Mouse (Mus musculus) midbrain, embryonic 16.5 days (tissue): ENCODE data around the gene Pclaf. TPM values are rescaled to one million over a fixed set of nuclear protein-coding genes. Genes with fewer than 3 reads are reported as not detected.

Source experiments
- ATAC-seq: fragments of 200-750 bp; cut with Nextera tagmentation; 2 replicates; pipeline ENCODE4 v1.8.0; 2017; ENCODE audit warnings: moderate TSS enrichment
- H3K27ac ChIP-seq: fragments of 300-500 bp; sonication (generic); 2 replicates; pipeline ENCODE4 v1.5.1; 2014; ENCODE audit warnings: mild to moderate bottlenecking, low read length, mixed read lengths
- H3K27me3 ChIP-seq: fragments of 300-500 bp; sonication (generic); 2 replicates; pipeline ENCODE4 v1.6.1; 2014; ENCODE audit warnings: low read depth, low read length, mixed read lengths; ENCODE audit not compliant: control insufficient read depth, insufficient read depth
- H3K36me3 ChIP-seq: fragments of 300-500 bp; sonication (generic); 2 replicates; pipeline ENCODE4 v1.6.1; 2014; ENCODE audit warnings: mild to moderate bottlenecking, low read length, moderate library complexity, mixed read lengths; ENCODE audit not compliant: control insufficient read depth, insufficient read depth
- H3K4me1 ChIP-seq: fragments of 300-500 bp; sonication (generic); 2 replicates; pipeline ENCODE4 v1.6.1; 2014; ENCODE audit warnings: mild to moderate bottlenecking, low read length, mixed read lengths; ENCODE audit not compliant: control insufficient read depth, insufficient read depth
- H3K4me2 ChIP-seq: fragments of 300-500 bp; sonication (generic); 2 replicates; pipeline ENCODE4 v1.6.1; 2014; ENCODE audit warnings: mild to moderate bottlenecking, low read length, mixed read lengths
- H3K4me3 ChIP-seq: fragments of 300-500 bp; sonication (generic); 2 replicates; pipeline ENCODE4 v1.5.1; 2014; ENCODE audit warnings: low read depth, mild to moderate bottlenecking, low read length, moderate library complexity, mixed read lengths
- H3K9ac ChIP-seq: fragments of 300-500 bp; sonication (generic); 2 replicates; pipeline ENCODE4 v1.6.1; 2014; ENCODE audit warnings: low read depth, low read length, mixed read lengths
- H3K9me3 ChIP-seq: fragments of 300-500 bp; sonication (generic); replicated peaks from 2 replicates; pipeline ENCODE4 v1.6.1; 2014; ENCODE audit warnings: mild to moderate bottlenecking, low read length, mixed read lengths; ENCODE audit not compliant: control insufficient read depth, poor library complexity, severe bottlenecking
- WGBS: fragments of 180-500 bp; shearing (Covaris S2); extraction: QIAGEN DNeasy Blood & Tissue Kit; methylation state at CpG from one replicate; pipeline ENCODE4 v1.1.7; 2014; 5-methylcytosine and 5-hydroxymethylcytosine counted together
- polyA plus RNA-seq: library from polyadenylated mRNA; unstranded; fragments of >200 nt; fragmentation: Nextera tagmentation; extraction: Ambion mirVana; gene quantifications from 2 replicates; pipeline ENCODE4 v1.2.1, GENCODE M21; 2015

The Pclaf gene
- polyA plus RNA-seq, 1 experiment from 2014 or later = 13.7 TPM

DNA sequence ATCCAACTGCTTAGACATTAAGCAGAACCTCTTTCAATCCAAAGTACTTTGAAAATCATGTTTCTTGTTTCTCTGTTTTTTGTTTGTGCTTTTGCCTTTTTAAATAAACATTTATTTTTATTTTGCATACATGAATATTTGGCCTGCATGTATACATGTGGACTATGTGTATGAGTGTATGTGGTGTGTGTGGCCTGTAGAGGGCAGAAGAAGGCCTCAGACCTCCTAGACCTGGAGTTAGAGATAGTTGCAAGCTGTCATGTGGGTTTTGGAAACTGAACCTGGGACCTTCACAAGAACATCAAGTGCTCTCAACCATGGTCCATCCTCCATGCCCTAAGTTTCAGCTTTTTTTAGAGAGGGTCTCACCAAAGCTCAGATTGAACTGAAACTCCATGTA, 13.4 kb downstream of the Pclaf start:
- ATAC-seq = no peak
- H3K27ac ChIP-seq = no peak overlapping the region
- H3K27me3 ChIP-seq = no peaks in the 10 kb centered on the region

DNA sequence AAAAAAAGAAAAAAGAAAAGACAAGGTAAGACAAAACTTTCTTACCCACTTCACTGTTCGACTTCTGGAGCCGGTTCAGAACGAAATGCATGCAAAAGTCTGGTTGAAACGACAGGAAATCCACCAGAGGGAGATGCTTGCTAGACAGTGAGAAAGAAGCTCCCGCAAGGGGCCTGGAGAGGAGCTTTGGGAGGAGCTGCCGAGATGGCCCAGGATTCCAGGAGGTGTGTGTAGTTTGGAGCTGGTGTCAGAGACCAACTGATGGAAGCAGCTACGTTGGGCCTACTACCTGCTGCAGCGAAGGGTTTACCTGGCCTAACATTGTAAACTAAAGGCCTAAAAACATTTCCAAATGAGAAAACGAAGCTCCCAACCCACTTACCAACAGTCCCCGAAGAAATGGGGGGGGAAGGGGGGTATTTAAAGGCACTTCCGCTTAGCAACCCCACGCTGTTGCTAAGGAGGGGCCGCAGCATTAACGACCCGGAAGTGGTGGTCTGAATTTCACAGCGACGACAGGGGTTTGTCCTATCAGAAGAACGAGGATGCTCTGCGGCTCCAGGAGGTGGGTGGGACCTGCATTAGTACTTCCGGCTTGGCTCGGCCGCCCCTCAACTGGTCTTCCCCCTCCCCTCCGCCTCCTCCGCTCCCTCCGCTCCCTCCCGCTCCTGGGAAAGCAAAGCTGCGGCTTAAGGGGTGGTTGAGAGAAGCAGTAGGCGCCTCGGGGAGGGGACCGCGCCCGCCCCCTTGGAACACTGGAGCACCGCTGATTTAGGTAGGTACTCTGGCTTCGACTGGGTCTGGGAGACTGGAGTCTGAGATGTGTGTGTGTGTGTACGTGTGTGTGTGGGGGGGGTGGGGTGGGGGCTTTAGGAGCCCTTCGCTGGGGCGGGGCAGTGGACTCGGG, 18.6 kb downstream of the Pclaf start, which contains the start of the genes Trip4 and Csnk1g1:
TSS of gene Trip4 (minus strand) at position 401 of the 907 bp plus-strand sequence.
TSS of gene Csnk1g1 (plus strand) at position 531 of the 907 bp plus-strand sequence.
- peak within 1 kb of the TSS; percentile 82 for H3K4me2 ChIP-seq
- peak; percentile 99 for ATAC-seq
- H3K9ac ChIP-seq = peak within 1 kb of the TSS; percentile 82
- peak within 1 kb of the TSS; percentile 83 for H3K4me3 ChIP-seq
- no peaks in the 10 kb centered on the region for H3K9me3 ChIP-seq
- peak within 1 kb of the TSS; percentile 89 for H3K27ac ChIP-seq
- WGBS = under 1% methylated on average over 38 of the region's 38 CpGs
- H3K4me1 ChIP-seq = peaks cover 21% of the 10 kb centered on the region
- H3K27me3 ChIP-seq = no peaks in the 10 kb centered on the region
- no peaks in the 10 kb centered on the region for H3K36me3 ChIP-seq

More for the DNA sequence above, 13.4 kb downstream of the Pclaf start:
- no peak overlapping the region for H3K9ac ChIP-seq
- H3K36me3 ChIP-seq = no peaks in the 10 kb centered on the region
- H3K4me3 ChIP-seq = no peak overlapping the region
- H3K4me1 ChIP-seq = peaks cover 8% of the 10 kb centered on the region
- no peak overlapping the region for H3K4me2 ChIP-seq
- no peaks in the 10 kb centered on the region for H3K9me3 ChIP-seq

DNA sequence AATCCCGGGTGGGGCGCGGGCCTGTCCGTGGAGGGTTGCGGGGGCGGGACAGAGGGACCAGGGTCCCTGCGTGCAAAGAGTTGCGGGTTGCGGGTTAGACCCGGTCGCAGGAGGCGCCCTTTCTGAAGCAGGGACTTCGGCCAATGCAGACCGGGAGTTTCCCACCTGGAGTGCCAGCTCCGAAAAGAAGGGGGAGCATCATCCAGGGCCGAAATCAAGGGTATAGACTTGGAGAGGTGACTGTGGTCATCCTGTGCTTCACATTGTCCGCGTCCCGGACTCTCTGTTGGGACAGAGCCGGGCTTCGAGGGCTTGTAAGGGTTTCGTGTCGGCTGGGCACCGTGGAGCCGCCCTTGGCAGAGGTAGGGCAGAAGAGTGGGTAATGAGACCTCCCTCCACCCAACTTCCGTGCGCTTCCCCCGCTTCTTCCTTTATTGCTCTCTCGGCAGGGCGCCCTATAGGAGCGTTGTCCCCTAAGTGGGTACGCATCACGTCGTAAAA, 19.3 kb downstream of the Pclaf start:
- Histone ChIP-seq H3K4me3 (peak overlapping the region; percentile 83), H3K9ac (peak overlapping the region; percentile 82), H3K4me2 (peak overlapping the region; percentile 82), H3K4me1 (peaks cover 21% of the 10 kb centered on the region), H3K27me3 (no peaks in the 10 kb centered on the region), H3K36me3 (no peaks in the 10 kb centered on the region), H3K9me3 (no peaks in the 10 kb centered on the region), H3K27ac (peak overlapping the region; percentile 89)
- 0% methylated on average over 33 of the region's 34 CpGs for WGBS
- peak; percentile 79 for ATAC-seq

DNA sequence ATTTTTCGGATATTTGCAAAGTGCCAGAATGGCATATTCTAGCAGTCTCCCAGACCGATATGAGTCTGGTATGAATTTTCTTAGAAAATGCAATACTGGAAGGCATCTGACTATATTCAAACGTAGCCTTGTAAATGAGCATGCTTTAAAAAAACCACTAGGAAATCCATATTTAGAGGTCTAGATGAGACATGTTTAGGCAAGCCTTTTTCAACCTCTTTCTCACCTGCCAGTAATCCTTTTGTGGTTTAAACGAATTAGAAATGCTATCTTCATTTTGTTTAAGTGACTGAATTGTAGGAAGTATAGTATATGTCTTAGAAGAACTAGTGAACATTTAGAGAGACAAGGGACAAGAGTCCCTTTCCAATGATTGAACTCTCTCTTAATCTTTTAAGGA, 19.8 kb downstream of the Pclaf start:
- peak overlapping the region; percentile 82 for H3K9ac ChIP-seq
- 6% methylated on average over 4 of the region's 4 CpGs for WGBS
- H3K4me3 ChIP-seq = peak overlapping the region; percentile 83
- no peaks in the 10 kb centered on the region for H3K27me3 ChIP-seq
- H3K27ac ChIP-seq = peak overlapping the region; percentile 89
- peak overlapping the region; percentile 82 for H3K4me2 ChIP-seq
- peaks cover 21% of the 10 kb centered on the region for H3K4me1 ChIP-seq
- no peak for ATAC-seq
- no peaks in the 10 kb centered on the region for H3K9me3 ChIP-seq
- no peaks in the 10 kb centered on the region for H3K36me3 ChIP-seq

DNA sequence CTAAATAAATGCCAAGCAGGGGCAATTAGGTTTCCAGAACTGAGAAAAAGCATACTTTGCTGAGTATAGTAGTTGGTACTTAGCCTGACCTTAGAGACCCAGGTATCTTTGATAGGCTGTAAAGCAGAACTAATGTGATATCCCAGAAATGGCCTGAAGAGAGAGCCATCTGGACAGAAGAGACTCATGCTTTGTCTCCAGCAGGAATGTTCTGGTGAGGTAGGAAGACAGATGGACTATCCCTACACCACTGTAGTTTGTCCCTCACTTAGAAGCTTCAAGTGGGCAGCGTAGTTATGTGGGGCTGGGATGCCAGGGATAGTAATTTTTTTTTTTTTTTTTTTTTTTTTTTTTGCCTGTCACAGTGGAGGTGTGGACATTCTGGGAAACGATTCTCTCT, 23.9 kb downstream of the Pclaf start:
- Histone ChIP-seq H3K27ac (no peak overlapping the region), H3K4me1 (peaks cover 13% of the 10 kb centered on the region), H3K27me3 (no peaks in the 10 kb centered on the region), H3K36me3 (no peaks in the 10 kb centered on the region), H3K4me2 (no peak overlapping the region), H3K4me3 (no peak overlapping the region), H3K9ac (no peak overlapping the region), H3K9me3 (no peaks in the 10 kb centered on the region)
- ATAC-seq = no peak
- 68% methylated on average over 2 of the region's 2 CpGs for WGBS

DNA sequence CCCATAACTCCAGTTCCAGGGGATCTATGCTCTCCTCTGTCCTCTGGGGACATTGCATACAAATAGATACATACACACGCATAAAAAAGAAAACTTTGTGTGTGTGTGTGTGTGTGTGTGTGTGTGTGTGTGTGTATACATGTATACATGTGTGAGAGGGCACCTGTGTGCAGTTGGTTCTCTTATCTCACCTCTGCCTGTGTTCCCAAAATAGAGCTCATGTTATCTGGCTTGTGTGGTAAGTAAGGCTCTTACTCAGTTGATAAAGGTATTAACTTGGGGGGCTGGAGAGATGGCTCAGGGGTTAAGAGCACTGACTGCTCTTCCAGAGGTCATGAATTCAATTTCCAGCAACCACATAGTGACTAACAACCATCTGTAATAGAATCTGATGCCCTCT, 27.0 kb downstream of the Pclaf start:
- Histone ChIP-seq H3K9me3 (no peaks in the 10 kb centered on the region), H3K27me3 (no peaks in the 10 kb centered on the region), H3K9ac (no peak overlapping the region), H3K4me3 (no peak overlapping the region), H3K4me1 (no peaks in the 10 kb centered on the region), H3K36me3 (no peaks in the 10 kb centered on the region), H3K27ac (no peak overlapping the region), H3K4me2 (no peak overlapping the region)
- WGBS = 93% methylated on average over 1 of the region's 1 CpGs
- no peak for ATAC-seq

DNA sequence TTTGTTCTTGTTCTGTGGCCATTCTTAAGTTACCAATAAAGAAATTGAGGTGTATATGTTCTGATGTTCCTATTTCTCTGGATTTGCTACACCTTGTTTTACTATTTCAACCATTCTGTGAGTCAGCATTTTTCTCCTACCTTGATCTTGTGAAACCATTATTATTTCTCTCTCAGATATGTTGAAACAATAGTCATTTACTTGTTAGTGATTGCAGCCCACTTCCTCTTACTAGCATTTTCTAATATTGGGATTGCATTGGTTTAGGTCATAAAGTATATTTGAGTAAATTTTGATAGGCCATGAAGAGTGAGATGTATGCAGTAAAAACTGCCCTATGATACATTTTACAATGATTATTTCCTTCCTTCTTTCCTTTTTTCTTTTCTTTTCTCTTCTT, 38.4 kb downstream of the Pclaf start:
- Histone ChIP-seq H3K4me2 (no peak overlapping the region), H3K36me3 (no peaks in the 10 kb centered on the region), H3K27ac (no peak overlapping the region), H3K4me1 (peaks cover 3% of the 10 kb centered on the region), H3K4me3 (no peak overlapping the region), H3K9me3 (no peaks in the 10 kb centered on the region), H3K9ac (no peak overlapping the region), H3K27me3 (no peaks in the 10 kb centered on the region)
- ATAC-seq = no peak

DNA sequence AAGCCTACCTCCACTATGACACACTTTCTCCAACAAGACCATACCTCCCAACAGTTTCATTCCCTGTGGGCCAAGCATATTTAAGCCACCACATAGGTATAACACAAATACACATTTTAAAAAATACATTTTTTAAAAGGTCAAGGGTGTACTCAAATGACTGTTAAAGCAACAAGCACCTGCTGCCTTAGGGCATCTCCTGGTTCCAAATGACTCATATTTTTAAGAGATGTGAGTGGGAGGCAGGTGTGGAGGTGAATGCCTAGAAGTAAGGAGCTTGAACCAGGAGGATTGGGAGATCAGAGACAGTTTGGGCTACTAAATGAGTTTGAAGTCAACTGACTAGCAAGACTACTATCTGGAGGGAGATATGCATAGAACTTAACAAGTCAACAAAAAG, 39.8 kb downstream of the Pclaf start:
- ATAC-seq = no peak

DNA sequence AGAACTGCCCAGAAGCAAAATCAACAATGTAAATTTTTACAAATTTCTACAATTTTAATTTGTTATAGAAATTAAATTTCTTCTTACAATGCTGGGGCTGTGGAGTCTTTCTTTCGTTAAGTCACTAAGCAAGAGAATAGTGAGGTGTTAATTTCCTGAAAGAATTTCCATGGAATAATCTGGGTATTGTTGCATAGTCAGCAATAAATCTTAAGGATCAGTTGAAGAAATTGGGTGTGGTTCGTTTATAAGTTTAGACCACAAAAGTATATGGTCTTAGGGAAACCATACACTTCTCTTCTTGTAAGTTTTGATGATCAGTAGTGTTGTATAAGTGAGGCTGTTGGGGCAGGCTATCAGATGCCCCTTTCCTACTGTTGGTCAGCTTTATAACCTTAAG, 47.5 kb downstream of the Pclaf start:
- H3K4me2 ChIP-seq = no peak overlapping the region
- 94% methylated on average over 2 of the region's 2 CpGs for WGBS
- H3K27me3 ChIP-seq = no peaks in the 10 kb centered on the region
- no peak overlapping the region for H3K9ac ChIP-seq
- no peaks in the 10 kb centered on the region for H3K36me3 ChIP-seq
- H3K9me3 ChIP-seq = no peaks in the 10 kb centered on the region
- no peak overlapping the region for H3K4me3 ChIP-seq
- no peak overlapping the region for H3K27ac ChIP-seq
- H3K4me1 ChIP-seq = no peaks in the 10 kb centered on the region; the same call in 1 of the 2 replicates
- no peak for ATAC-seq

More for the DNA sequence above, 39.8 kb downstream of the Pclaf start:
- no peaks in the 10 kb centered on the region for H3K9me3 ChIP-seq
- H3K4me2 ChIP-seq = no peak overlapping the region
- H3K4me1 ChIP-seq = peaks cover 3% of the 10 kb centered on the region
- no peak overlapping the region for H3K4me3 ChIP-seq
- no peak overlapping the region for H3K27ac ChIP-seq
- H3K27me3 ChIP-seq = no peaks in the 10 kb centered on the region
- no peaks in the 10 kb centered on the region for H3K36me3 ChIP-seq
- H3K9ac ChIP-seq = no peak overlapping the region
